Mouse (Mus musculus): ENCODE results near the gene Flt1.
A peak's percentile ranks its signal among the peaks of the same experiment; 100 is the strongest.

Flt1 gene

GRCm38 (mm10) chr5:147601460-147602360 lies 124.1 kb downstream of the Flt1 start:
- no peak for DNase-seq

- no peak for DNase-seq
Measured at GRCm38 (mm10) chr5:147597825-147598224, 128.0 kb downstream of the Flt1 start.

GRCm38 (mm10) chr5:147589814-147590213 lies 136.0 kb downstream of the Flt1 start:
- peak; percentile 38 for DNase-seq

GRCm38 (mm10) chr5:147585070-147585469 lies 140.7 kb downstream of the Flt1 start:
- no peak for DNase-seq

- DNase-seq = peak; percentile 52
Measured at GRCm38 (mm10) chr5:147584648-147585047, 141.2 kb downstream of the Flt1 start.

GRCm38 (mm10) chr5:147583702-147584298 lies 142.0 kb downstream of the Flt1 start:
- peak; percentile 85 for DNase-seq

- DNase-seq = peak; percentile 63
Measured at GRCm38 (mm10) chr5:147580181-147580580, 145.6 kb downstream of the Flt1 start.

GRCm38 (mm10) chr5:147579691-147580090 lies 146.1 kb downstream of the Flt1 start:
- DNase-seq = peak; percentile 34

- no peak for DNase-seq
Measured at GRCm38 (mm10) chr5:147579148-147579547, 146.7 kb downstream of the Flt1 start.

GRCm38 (mm10) chr5:147577003-147577402 lies 148.8 kb downstream of the Flt1 start:
- no peak for DNase-seq

GRCm38 (mm10) chr5:147574517-147574916 lies 151.3 kb downstream of the Flt1 start:
- peak; percentile 73 for DNase-seq

- DNase-seq = no peak
Measured at GRCm38 (mm10) chr5:147573555-147573954, 152.3 kb downstream of the Flt1 start.

- no peak for DNase-seq
Measured at GRCm38 (mm10) chr5:147572695-147573094, 153.1 kb downstream of the Flt1 start.

- DNase-seq = no peak
Measured at GRCm38 (mm10) chr5:147566335-147566734, 159.5 kb downstream of the Flt1 start.

- DNase-seq = no peak
Measured at GRCm38 (mm10) chr5:147565444-147565843, 160.4 kb downstream of the Flt1 start.

- DNase-seq = no peak
Measured at GRCm38 (mm10) chr5:147564140-147564590, 161.6 kb downstream of the Flt1 start.

- DNase-seq = no peak
Measured at GRCm38 (mm10) chr5:147563511-147564139, 162.2 kb downstream of the Flt1 start.

GRCm38 (mm10) chr5:147557641-147558040 lies 168.2 kb downstream of the Flt1 start:
- peak; percentile 39 for DNase-seq

GRCm38 (mm10) chr5:147551879-147552627 lies 173.8 kb downstream of the Flt1 start:
- peak; percentile 56 for DNase-seq

GRCm38 (mm10) chr5:147549016-147549755 lies 176.6 kb downstream of the Flt1 start:
- DNase-seq = peak; percentile 53

- peak; percentile 43 for DNase-seq
Measured at GRCm38 (mm10) chr5:147545731-147546241, 180.0 kb downstream of the Flt1 start.

GRCm38 (mm10) chr5:147542291-147542690 lies 183.5 kb downstream of the Flt1 start:
- no peak for DNase-seq
